Mouse (Mus musculus): Measurements from ENCODE around the gene Gm20773.
"Not testable (repeated sequence)": the region's sequence is repeated elsewhere in the genome, so short reads cannot be mapped to it uniquely, and the experiment has no call there.

The Gm20773 gene

GRCm38 (mm10) chrY:13493726-13494125 lies at the start of gene Gm20773:
Gene Gm20773, plus strand, starts transcription at chrY:13494026.
- DNase-seq (ENCODE audit: low spot score in 2 of 2), result not testable (repeated sequence)

- DNase-seq (ENCODE audit: low spot score in 2 of 2), result not testable (repeated sequence)
Measured at GRCm38 (mm10) chrY:13465479-13465878, 28.3 kb upstream of the Gm20773 start, which contains the start of gene Gm21866. Gene Gm21866, minus strand, starts transcription at chrY:13465579.

All from spleen, postnatal 10 days (tissue).